ENCODE assay signal across 9 mouse cellular contexts in the genomic region with DNA sequence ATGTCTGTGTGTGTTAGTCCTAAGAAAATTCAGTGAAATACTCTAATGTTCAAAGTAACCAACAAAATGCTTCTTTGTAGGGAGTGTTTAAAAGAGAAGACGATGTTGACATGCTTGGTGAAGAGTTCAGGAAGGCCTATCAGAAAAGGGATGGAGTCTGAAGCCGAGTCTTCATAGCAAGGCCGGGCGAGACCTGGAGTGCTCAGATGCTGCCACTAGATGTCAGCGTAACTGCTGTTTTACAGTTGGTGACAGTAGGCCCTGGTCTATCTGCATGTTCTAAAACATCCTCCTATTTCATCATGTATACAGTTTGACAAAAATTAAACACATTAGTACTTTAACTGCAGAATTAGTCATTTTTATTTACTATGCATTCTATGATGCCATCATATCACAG. TPM values are rescaled to one million over a fixed set of nuclear protein-coding genes. Genes with fewer than 3 reads are reported as not detected.
DNase-seq lines count a peak whose midpoint lies in the region; ATAC-seq and TF ChIP-seq lines count a peak whose summit lies in the region.
"Had no signal": no experiment of that assay in that cellular context is flagged by ENCODE, and none has a peak within 500 bp of the region (broad histone marks: within the 10 kb centered on the region; RNA-seq: fewer than 3 reads in every experiment).

No protein-coding gene starts in this region.

- peaks cover 65% of the 10 kb centered on the region for H3K4me1 ChIP-seq in G1E (ENCODE audit: insufficient read depth, low read depth, low read length)
- H3K4me1 ChIP-seq in bone marrow, adult 2 months (ENCODE audit: control insufficient read depth, insufficient read depth, low read length) = peaks cover 2% of the 10 kb centered on the region
- no peaks in the 10 kb centered on the region for H3K4me1 ChIP-seq in hindbrain, embryonic 10.5 days (replicated peaks)
- H3K4me1 ChIP-seq: limb, embryonic 15.5 days had no signal

- peaks cover 94% of the 10 kb centered on the region for H3K36me3 ChIP-seq in G1E (replicated peaks)
- peaks cover 93% of the 10 kb centered on the region for H3K36me3 ChIP-seq in hindbrain, embryonic 10.5 days

- H3K9me3 ChIP-seq in G1E (replicated peaks) = no peaks in the 10 kb centered on the region
- H3K9me3 ChIP-seq in hindbrain, embryonic 10.5 days = no peaks in the 10 kb centered on the region
- H3K9me3 ChIP-seq: limb, embryonic 15.5 days had no signal

- no peak overlapping the region for H3K27ac ChIP-seq in bone marrow, adult 2 months (ENCODE audit: control insufficient read depth, insufficient read depth, low read depth, low read length, poor library complexity)
- H3K27ac ChIP-seq in hindbrain, embryonic 10.5 days = no peak overlapping the region
- H3K27ac ChIP-seq: limb, embryonic 15.5 days had no signal

- no peak for DNase-seq in G1E (ENCODE audit: low spot score)
- DNase-seq in hindbrain, embryonic 10.5 days (ENCODE audit: low spot score) = peak; percentile 43
- peak; percentile 56 for DNase-seq in layer of hippocampus, adult 9-11 months
- DNase-seq in lung, postnatal 10 days = peak; percentile 79
- DNase-seq in right cerebral cortex, adult 18-20 months = peak; percentile 74
- peak; percentile 21 to 68 for DNase-seq in urinary bladder, postnatal 4 days (ENCODE audit: low spot score in 2 of 2)

- ATAC-seq in G1E (ENCODE audit: extremely low read depth, insufficient number of reproducible peaks, low FRiP score, poor library complexity, severe bottlenecking) = peak; percentile 16; the same call in 1 of the 2 replicates
- ATAC-seq in erythroid progenitor cell, adult 5-6 weeks (replicated peaks; ENCODE audit: low FRiP score, poor library complexity, severe bottlenecking) = peak; percentile 82

- peak; percentile 74 for TF ChIP-seq CTCF in G1E (IDR thresholded peaks at IDR 0.05; ENCODE audit: low read depth, low read length)
- peak; percentile 89 for TF ChIP-seq CTCF in bone marrow, adult 2 months (IDR thresholded peaks at IDR 0.05; ENCODE audit: control insufficient read depth, insufficient read depth, low read length)

- WGBS in bone marrow, adult 2 months = 11% methylated on average over 5 of the region's 5 CpGs
- WGBS in hindbrain, embryonic 10.5 days = 35% methylated on average over 5 of the region's 5 CpGs

- no peak for TF ChIP-seq POLR2A in bone marrow, adult 2 months (IDR thresholded peaks at IDR 0.05; ENCODE audit: borderline replicate concordance, control insufficient read depth, low read depth, low read length)

- H3K4me3 ChIP-seq in G1E (ENCODE audit: low read depth, low read length) = no peak overlapping the region
- no peak overlapping the region for H3K4me3 ChIP-seq in bone marrow, adult 2 months (replicated peaks; ENCODE audit: control insufficient read depth, low read depth, low read length)
- H3K4me3 ChIP-seq in hindbrain, embryonic 10.5 days = no peak overlapping the region
- H3K4me3 ChIP-seq: limb, embryonic 15.5 days had no signal

- no peaks in the 10 kb centered on the region for H3K27me3 ChIP-seq in G1E (ENCODE audit: insufficient read depth, low read length)
- H3K27me3 ChIP-seq in hindbrain, embryonic 10.5 days (ENCODE audit: insufficient read depth, poor library complexity, severe bottlenecking) = no peaks in the 10 kb centered on the region
- H3K27me3 ChIP-seq: limb, embryonic 15.5 days had no signal

RNA-seq across cellular contexts. Expression of a gene that starts 20.4 kb away (rescaled TPM):
- total RNA-seq in G1E (2014; fragmentation: Nextera tagmentation) (138 and 151 TPM in 2 replicates), G1E (2017) (219 and 357 TPM in 2 replicates)
- 24.4 and 33.2 TPM in 2 replicates for polyA plus RNA-seq in G1E (2012)
- 47.2 and 66.3 TPM in 2 replicates for polyA plus RNA-seq in bone marrow, adult 2 months (2011; ENCODE audit: insufficient read depth, insufficient read length, low replicate concordance, missing spikeins)
- total RNA-seq in erythroid progenitor cell, adult 5-6 weeks (2015; ENCODE audit: low replicate concordance) = 177 and 188 TPM in 2 replicates
- total RNA-seq in erythroid progenitor cell, adult 5-6 weeks (2017; ENCODE audit: low replicate concordance) = 146 and 157 TPM in 2 replicates
- polyA plus RNA-seq in hindbrain, embryonic 10.5 days (2016; fragmentation: Nextera tagmentation; extraction: Ambion mirVana) = 32.3 and 51.3 TPM in 2 replicates

RNA-seq across cellular contexts. Expression of a gene that starts 33.8 kb away (rescaled TPM):
- total RNA-seq in G1E (2014; fragmentation: Nextera tagmentation) (157 and 164 TPM in 2 replicates), G1E (2017) (86.8 and 124 TPM in 2 replicates)
- polyA plus RNA-seq in G1E (2012) = 24.6 and 31.0 TPM in 2 replicates
- polyA plus RNA-seq in bone marrow, adult 2 months (2011; ENCODE audit: insufficient read depth, insufficient read length, low replicate concordance, missing spikeins) = 9.6 and 20.6 TPM in 2 replicates
- 25.9 and 51.1 TPM in 2 replicates for total RNA-seq in erythroid progenitor cell, adult 5-6 weeks (2015; ENCODE audit: low replicate concordance)
- total RNA-seq in erythroid progenitor cell, adult 5-6 weeks (2017; ENCODE audit: low replicate concordance) = 58.1 and 61.0 TPM in 2 replicates
- 47.0 and 66.3 TPM in 2 replicates for polyA plus RNA-seq in hindbrain, embryonic 10.5 days (2016; fragmentation: Nextera tagmentation; extraction: Ambion mirVana)
